Mouse (Mus musculus) embryonic facial prominence, embryonic 14.5 days (tissue): ENCODE results near the gene Olfr477. TPM values are rescaled to one million over a fixed set of nuclear protein-coding genes. Genes with fewer than 3 reads are reported as not detected.
"Not testable (repeated sequence)": the region's sequence is repeated elsewhere in the genome, so short reads cannot be mapped to it uniquely, and the experiment has no call there.

Source experiments
- ATAC-seq: fragments of 200-750 bp; cut with Nextera tagmentation; 2 replicates; pipeline ENCODE4 v1.8.0; 2017; ENCODE audit warnings: low read depth, moderate number of reproducible peaks, moderate TSS enrichment
- DNase-seq: peaks from one replicate; pipeline ENCODE4 v3.0.0-alpha.2; 2015; ENCODE audit warnings: low spot score
- H3K27ac ChIP-seq: fragments of 300-500 bp; sonication (generic); replicated peaks from 2 replicates; pipeline ENCODE4 v1.5.1; 2014; ENCODE audit warnings: low read depth, mild to moderate bottlenecking, low read length, moderate library complexity
- H3K27me3 ChIP-seq: fragments of 300-500 bp; sonication (generic); replicated peaks from 2 replicates; pipeline ENCODE4 v1.6.1; 2014; ENCODE audit warnings: low read length; ENCODE audit not compliant: control insufficient read depth, insufficient read depth
- H3K36me3 ChIP-seq: fragments of 300-500 bp; sonication (generic); 2 replicates; pipeline ENCODE4 v1.6.1; 2014; ENCODE audit warnings: low read length, mixed read lengths; ENCODE audit not compliant: control insufficient read depth, insufficient read depth
- H3K4me1 ChIP-seq: fragments of 300-500 bp; sonication (generic); 2 replicates; pipeline ENCODE4 v1.6.1; 2014; ENCODE audit warnings: antibody characterized with exemption, low read length; ENCODE audit not compliant: control insufficient read depth, insufficient read depth
- H3K4me2 ChIP-seq: fragments of 300-500 bp; sonication (generic); 2 replicates; pipeline ENCODE4 v1.6.1; 2014; ENCODE audit warnings: low read depth, mild to moderate bottlenecking, low read length, moderate library complexity, mixed read lengths
- H3K4me3 ChIP-seq: fragments of 300-500 bp; sonication (generic); 2 replicates; pipeline ENCODE4 v1.5.1; 2014; ENCODE audit warnings: low read depth, mild to moderate bottlenecking, low read length
- H3K9ac ChIP-seq: fragments of 300-500 bp; sonication (generic); 2 replicates; pipeline ENCODE4 v1.6.1; 2014; ENCODE audit warnings: low read depth, mild to moderate bottlenecking, low read length, moderate library complexity, mixed read lengths
- H3K9me3 ChIP-seq: fragments of 300-500 bp; sonication (generic); 2 replicates; pipeline ENCODE4 v1.6.1; 2016; ENCODE audit warnings: low read length; ENCODE audit not compliant: control insufficient read depth
- WGBS: fragments of 180-500 bp; shearing (Covaris S2); extraction: QIAGEN DNeasy Blood & Tissue Kit; methylation state at CpG from one replicate; pipeline ENCODE4 v1.1.7; 2014; 5-methylcytosine and 5-hydroxymethylcytosine counted together
- polyA plus RNA-seq: library from polyadenylated mRNA; unstranded; fragments of >200 nt; fragmentation: Nextera tagmentation; extraction: Ambion mirVana; gene quantifications from 2 replicates; pipeline ENCODE4 v1.2.1, GENCODE M21; 2014

Gene Olfr477
- polyA plus RNA-seq, result not detected in 2 replicates

DNA sequence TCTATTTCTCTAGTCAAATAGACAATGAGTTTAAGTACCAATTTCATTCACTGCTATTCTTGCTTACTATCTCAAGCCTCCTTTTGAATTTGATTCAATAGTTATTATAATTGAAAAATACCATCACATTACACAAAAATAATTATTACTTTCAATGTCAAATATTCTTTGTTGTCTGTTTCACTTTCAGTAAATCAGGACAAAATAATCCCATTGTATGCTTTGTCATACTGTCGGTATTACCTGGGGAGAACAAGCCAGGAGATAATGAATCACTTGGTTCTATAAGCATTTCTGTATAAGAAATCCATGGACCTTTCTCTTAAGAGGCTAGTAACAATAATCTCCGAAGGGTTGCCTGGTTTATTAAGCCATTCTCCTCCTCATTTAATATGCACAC is at the start of gene Olfr477:
TSS of gene Olfr477 (plus strand) at position 301 of the 400 bp plus-strand sequence.
- Histone ChIP-seq H3K4me2 (no peak within 1 kb of the TSS), H3K27me3 (no peaks in the 10 kb centered on the region), H3K9me3 (no peaks in the 10 kb centered on the region), H3K36me3 (no peaks in the 10 kb centered on the region), H3K4me3 (no peak within 1 kb of the TSS), H3K27ac (no peak within 1 kb of the TSS), H3K9ac (no peak within 1 kb of the TSS), H3K4me1 (no peaks in the 10 kb centered on the region)
- DNase-seq (no peak), ATAC-seq (no peak)
- 78% methylated on average over 2 of the region's 2 CpGs for WGBS

DNA sequence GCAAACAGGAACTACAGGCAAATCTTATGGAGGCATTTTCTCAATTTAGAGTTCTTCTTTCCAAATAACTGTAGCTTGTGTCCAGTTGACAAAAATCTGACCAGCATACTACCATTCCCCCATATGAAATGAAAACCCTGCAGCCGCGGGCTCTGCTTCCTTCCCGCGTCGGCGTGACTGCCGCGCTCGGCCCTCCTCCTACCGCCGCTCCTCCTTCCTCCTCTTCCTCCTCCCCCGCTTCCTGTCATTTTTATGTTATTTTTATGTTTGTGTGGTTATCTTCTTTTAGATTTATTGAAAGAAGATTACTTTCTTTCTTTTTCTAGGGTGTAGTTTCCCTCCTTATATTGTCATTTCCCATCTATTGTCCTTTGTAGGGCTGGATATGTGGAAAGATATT is 34.0 kb upstream of the Olfr477 start:
- H3K9me3 ChIP-seq, H3K4me3 ChIP-seq, H3K4me2 ChIP-seq, H3K4me1 ChIP-seq, H3K27me3 ChIP-seq, ATAC-seq, H3K27ac ChIP-seq, H3K9ac ChIP-seq, DNase-seq, H3K36me3 ChIP-seq: not testable (repeated sequence)
- 97% methylated on average over 12 of the region's 12 CpGs for WGBS

DNA sequence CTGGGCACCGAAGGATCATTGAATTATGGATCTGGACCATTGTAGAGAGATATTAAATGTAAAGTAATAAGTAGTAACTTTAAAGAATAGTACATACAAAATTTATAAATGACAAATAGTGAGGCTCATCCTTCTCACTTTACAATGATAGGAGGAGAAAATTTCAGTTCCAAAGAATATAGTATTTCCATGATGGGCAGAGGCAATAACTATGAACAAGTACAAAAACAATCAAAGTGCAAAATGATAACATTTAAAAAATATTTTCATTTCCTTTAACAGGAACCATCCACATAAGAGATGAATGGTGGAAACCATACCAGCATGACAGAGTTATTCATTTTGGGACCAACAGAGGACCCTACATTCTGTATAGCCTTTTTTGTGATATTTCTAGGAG is 32.1 kb upstream of the Olfr477 start, which contains the start of gene Olfr474:
TSS of gene Olfr474 (plus strand) at position 301 of the 400 bp plus-strand sequence.
- Histone ChIP-seq H3K4me2 (no peak within 1 kb of the TSS), H3K4me1 (no peaks in the 10 kb centered on the region), H3K27me3 (no peaks in the 10 kb centered on the region), H3K9me3 (no peaks in the 10 kb centered on the region), H3K27ac (no peak within 1 kb of the TSS), H3K4me3 (no peak within 1 kb of the TSS), H3K36me3 (no peaks in the 10 kb centered on the region), H3K9ac (no peak within 1 kb of the TSS)
- ATAC-seq, result no peak
- WGBS, result 75% methylated on average over 1 of the region's 1 CpGs
- DNase-seq, result no peak

DNA sequence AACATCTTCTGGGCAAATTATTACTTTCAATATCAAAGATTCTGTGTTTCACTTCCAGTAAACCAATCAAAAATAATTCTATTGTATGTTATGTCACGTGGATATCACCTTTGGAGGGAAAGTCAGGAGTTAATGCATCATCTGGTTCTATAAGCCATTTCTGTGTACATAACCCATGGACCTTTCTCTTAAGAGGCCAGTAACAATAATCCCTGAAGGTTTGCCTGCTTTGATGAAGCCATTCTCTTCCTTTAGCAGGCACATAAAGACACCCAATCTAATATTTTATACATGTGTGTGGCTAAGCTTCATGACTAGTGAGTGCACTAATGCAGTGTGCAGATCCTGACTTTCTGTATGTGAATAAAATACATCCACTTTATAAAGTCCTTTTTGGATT is 22.0 kb upstream of the Olfr477 start, which contains the start of gene Olfr476:
TSS of gene Olfr476 (plus strand) at position 301 of the 400 bp plus-strand sequence.
- WGBS, result 30% methylated on average over 1 of the region's 1 CpGs
- H3K9me3 ChIP-seq, result no peaks in the 10 kb centered on the region

DNA sequence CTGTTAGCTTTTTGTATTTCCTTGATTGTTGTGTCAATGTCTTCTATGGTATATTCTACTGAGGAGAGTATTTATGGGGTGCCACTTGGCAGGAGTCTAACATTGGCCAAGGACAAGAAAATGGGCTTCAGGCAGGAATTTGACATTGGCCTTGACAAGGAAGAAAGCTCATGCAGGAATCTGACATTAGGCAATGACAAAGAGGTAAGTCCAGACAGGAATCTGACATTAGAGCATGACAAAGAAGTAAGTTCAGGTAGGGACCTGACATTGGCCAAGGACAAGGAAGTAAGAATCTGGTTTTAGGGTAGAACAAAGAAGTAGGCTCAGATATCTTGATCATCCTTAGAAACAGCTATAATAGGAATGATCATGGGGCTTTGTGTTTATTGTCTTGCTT is 27.8 kb downstream of the Olfr477 start:
- not testable (repeated sequence) for H3K36me3 ChIP-seq, ATAC-seq, H3K4me3 ChIP-seq, H3K27me3 ChIP-seq, H3K9ac ChIP-seq, H3K4me2 ChIP-seq, H3K27ac ChIP-seq, H3K4me1 ChIP-seq, H3K9me3 ChIP-seq, DNase-seq

More for the DNA sequence above, 22.0 kb upstream of the Olfr477 start, which contains the start of gene Olfr476:
- Histone ChIP-seq H3K27ac (no peak within 1 kb of the TSS), H3K4me3 (no peak within 1 kb of the TSS), H3K4me2 (no peak within 1 kb of the TSS), H3K9ac (no peak within 1 kb of the TSS), H3K27me3 (no peaks in the 10 kb centered on the region), H3K4me1 (no peaks in the 10 kb centered on the region), H3K36me3 (no peaks in the 10 kb centered on the region)
- ATAC-seq (no peak), DNase-seq (no peak)

- DNase-seq (no peak), ATAC-seq (no peak)
- Histone ChIP-seq H3K4me1 (no peaks in the 10 kb centered on the region), H3K4me3 (no peak within 1 kb of the TSS), H3K27ac (no peak within 1 kb of the TSS), H3K9ac (no peak within 1 kb of the TSS), H3K9me3 (no peaks in the 10 kb centered on the region), H3K4me2 (no peak within 1 kb of the TSS), H3K27me3 (no peaks in the 10 kb centered on the region), H3K36me3 (no peaks in the 10 kb centered on the region)
- WGBS, result 78% methylated on average over 3 of the region's 3 CpGs
Measured at GRCm38 (mm10) chr7:108033889-108034288, 47.4 kb downstream of the Olfr477 start, which contains the start of gene Olfr478. Olfr478 (minus strand) TSS chr7:108033989.

Other genes starting within 250 kb of the Olfr477 start
- gene Cyb5r2, start 228.7 kb upstream of the Olfr477 start, polyA plus RNA-seq, result 0.33 and 0.60 TPM in 2 replicates
- not detected in 2 replicates for gene Ovch2, start 185.5 kb upstream of the Olfr477 start, polyA plus RNA-seq
- not detected in 2 replicates for gene Olfr467, start 174.4 kb upstream of the Olfr477 start, polyA plus RNA-seq
- gene Olfr469, start 161.2 kb upstream of the Olfr477 start, polyA plus RNA-seq, result not detected in 2 replicates
- not detected in 2 replicates for gene Olfr470, start 139.2 kb upstream of the Olfr477 start, polyA plus RNA-seq
- gene Olfr472, start 88.8 kb upstream of the Olfr477 start, polyA plus RNA-seq, result not detected in 2 replicates
- not detected in 2 replicates for gene Olfr473, start 56.2 kb upstream of the Olfr477 start, polyA plus RNA-seq
- not detected in 2 replicates for gene Olfr474, start 32.0 kb upstream of the Olfr477 start, polyA plus RNA-seq
- gene Olfr476, start 21.9 kb upstream of the Olfr477 start, polyA plus RNA-seq, result not detected in 2 replicates
- not detected in 2 replicates for gene Olfr478, start 47.3 kb downstream of the Olfr477 start, polyA plus RNA-seq
- gene Olfr479, start 64.0 kb downstream of the Olfr477 start, polyA plus RNA-seq, result not detected in 2 replicates
- not detected in 2 replicates for gene Olfr480, start 80.7 kb downstream of the Olfr477 start, polyA plus RNA-seq
- 0.14 TPM in 1 of 2 replicates, not detected in the other for gene Olfr481, start 93.2 kb downstream of the Olfr477 start, polyA plus RNA-seq
- 0.10 and 0.14 TPM in 2 replicates for gene Olfr482, start 110.9 kb downstream of the Olfr477 start, polyA plus RNA-seq
- not detected in 2 replicates for gene Olfr483, start 114.2 kb downstream of the Olfr477 start, polyA plus RNA-seq
- gene Olfr484, start 140.8 kb downstream of the Olfr477 start, polyA plus RNA-seq, result not detected in 2 replicates
- gene Olfr485, start 173.2 kb downstream of the Olfr477 start, polyA plus RNA-seq, result 0.31 TPM in 1 of 2 replicates, not detected in the other
- gene Olfr486, start 186.0 kb downstream of the Olfr477 start, polyA plus RNA-seq, result not detected in 2 replicates
- 0.14 TPM in 1 of 2 replicates, not detected in the other for gene Olfr487, start 227.9 kb downstream of the Olfr477 start, polyA plus RNA-seq